In genomic region chr2:133495443-133495842, GRCm38 (mm10) we compare ENCODE assay signal across 17 mouse cellular contexts. TPM values are rescaled to one million over a fixed set of nuclear protein-coding genes. Genes with fewer than 3 reads are reported as not detected.
DNase-seq lines count a peak whose midpoint lies in the region; ATAC-seq and TF ChIP-seq lines count a peak whose summit lies in the region.
"Had no signal": no experiment of that assay in that cellular context is flagged by ENCODE, and none has a peak within 500 bp of the region (broad histone marks: within the 10 kb centered on the region; RNA-seq: fewer than 3 reads in every experiment).

No protein-coding gene starts in this region.

- no peak overlapping the region for H3K27ac ChIP-seq in kidney, adult 2 months (ENCODE audit: insufficient read depth, low read depth, low read length)
- H3K27ac ChIP-seq in brown adipose tissue, adult 24 weeks (replicated peaks; ENCODE audit: low read depth, low read length): peak overlapping the region; percentile 60
- H3K27ac ChIP-seq in liver, postnatal 0 days (ENCODE audit: low read depth): no peak overlapping the region
- H3K27ac ChIP-seq: hindbrain, embryonic 14.5 days; kidney, embryonic 15.5 days; limb, embryonic 15.5 days had no signal

- peak; percentile 54 for ATAC-seq in liver, postnatal 0 days
- ATAC-seq: forebrain, postnatal 0 days had no signal

- H3K9ac ChIP-seq in liver, postnatal 0 days (replicated peaks): no peak overlapping the region
- H3K9ac ChIP-seq: forebrain, postnatal 0 days; hindbrain, embryonic 14.5 days; kidney, embryonic 15.5 days; limb, embryonic 15.5 days had no signal

- H3K9me3 ChIP-seq in liver, postnatal 0 days (ENCODE audit: low read length): no peaks in the 10 kb centered on the region
- H3K9me3 ChIP-seq: kidney, embryonic 15.5 days; limb, embryonic 15.5 days; megakaryocyte, embryonic 14.5 days had no signal

- TF ChIP-seq EP300 in liver, postnatal 0 days (IDR thresholded peaks at IDR 0.05; ENCODE audit: low read depth): peak; percentile 85

- no peak for TF ChIP-seq POLR2A in kidney, adult 2 months (IDR thresholded peaks at IDR 0.05; ENCODE audit: low read depth, low read length)

- no peak overlapping the region for H3K4me2 ChIP-seq in liver, postnatal 0 days (ENCODE audit: low read depth, low read length)
- H3K4me2 ChIP-seq: hindbrain, embryonic 14.5 days; kidney, embryonic 15.5 days; limb, embryonic 15.5 days had no signal

- 55% methylated on average over 3 of the region's 3 CpGs for WGBS in kidney, adult 2 months
- WGBS in liver, postnatal 0 days (ENCODE audit: insufficient replicate concordance): 17% methylated on average over 3 of the region's 3 CpGs

- no peak overlapping the region for H3K4me3 ChIP-seq in kidney, adult 2 months (ENCODE audit: insufficient read depth, low read depth, low read length)
- no peak overlapping the region for H3K4me3 ChIP-seq in brown adipose tissue, adult 24 weeks (ENCODE audit: insufficient read depth, low read depth, low read length)
- H3K4me3 ChIP-seq in liver, postnatal 0 days (ENCODE audit: low read depth, low read length): no peak overlapping the region
- H3K4me3 ChIP-seq: kidney, embryonic 15.5 days; limb, embryonic 15.5 days; megakaryocyte, embryonic 14.5 days had no signal

- H3K36me3 ChIP-seq in kidney, adult 2 months (ENCODE audit: control insufficient read depth, insufficient read depth, low read length): no peaks in the 10 kb centered on the region
- no peaks in the 10 kb centered on the region for H3K36me3 ChIP-seq in liver, postnatal 0 days (replicated peaks; ENCODE audit: insufficient read depth, low read length)
- H3K36me3 ChIP-seq: kidney, embryonic 15.5 days; limb, embryonic 15.5 days had no signal

- H3K27me3 ChIP-seq in kidney, adult 2 months (replicated peaks; ENCODE audit: control insufficient read depth, insufficient read depth, low read length): no peaks in the 10 kb centered on the region
- no peaks in the 10 kb centered on the region for H3K27me3 ChIP-seq in liver, postnatal 0 days (ENCODE audit: insufficient read depth, low read length)
- H3K27me3 ChIP-seq: kidney, embryonic 15.5 days; limb, embryonic 15.5 days; megakaryocyte, embryonic 14.5 days had no signal

- peak; percentile 19 for DNase-seq in kidney, adult 2 months
- DNase-seq in kidney, postnatal 36 days: no peak
- peak; percentile 12 for DNase-seq in heart, adult 8-10 months (ENCODE audit: low spot score)
- DNase-seq in liver, postnatal 0 days: peak; percentile 25
- no peak for DNase-seq in left cerebral cortex, adult 18-20 months (ENCODE audit: low spot score in 2 of 2)
- no peak for DNase-seq in urinary bladder, adult 2 months (ENCODE audit: low spot score)
- DNase-seq: cerebellum, adult 11-12 months; forebrain, postnatal 0 days; gastrocnemius, postnatal 36 days; right cerebral cortex, adult 18-20 months; thymus, postnatal 25 days had no signal

- H3K4me1 ChIP-seq in kidney, adult 2 months (ENCODE audit: control insufficient read depth, insufficient read depth, low read length): 0 out of 2 replicates have a peak, but pooled peaks cover 3% of the 10 kb centered on the region
- H3K4me1 ChIP-seq in brown adipose tissue, adult 24 weeks (ENCODE audit: control insufficient read depth, insufficient read depth, insufficient read length, low read length): peaks cover 3% of the 10 kb centered on the region
- peaks cover 24% of the 10 kb centered on the region for H3K4me1 ChIP-seq in liver, postnatal 0 days (ENCODE audit: insufficient read depth)
- H3K4me1 ChIP-seq: limb, embryonic 15.5 days had no signal

- TF ChIP-seq CTCF in kidney, adult 2 months (conservative IDR thresholded peaks at IDR 0.05; ENCODE audit: insufficient read depth, insufficient read length, low read depth, low read length): no peak
- no peak for TF ChIP-seq CTCF in liver, postnatal 0 days (IDR thresholded peaks at IDR 0.05; ENCODE audit: low read depth)

RNA-seq across cellular contexts. Expression of gene Bmp2, which starts 56.5 kb away (rescaled TPM):
- 1.3 and 2.1 TPM in 2 replicates for polyA plus RNA-seq in kidney, adult 2 months (2012; rRNA removed)
- 0.75 and 0.96 TPM in 2 replicates for polyA plus RNA-seq in brown adipose tissue, adult 24 weeks (2012; ENCODE audit: insufficient read depth, insufficient read length, missing spikeins)
- total RNA-seq in heart, adult 8-10 months (2022): 1 to 10 TPM; 1.0 to 1.3 (median 1.2) TPM
- polyA plus RNA-seq in liver, postnatal 0 days (2015; fragmentation: Nextera tagmentation; extraction: Ambion mirVana): 5.6 and 5.7 TPM in 2 replicates
- total RNA-seq in left cerebral cortex, adult 18-20 months (2021): 1 to 10 TPM; 2.2 to 3.2 TPM
- 22.2 and 23.4 TPM in 2 replicates for polyA plus RNA-seq in urinary bladder, adult 2 months (2012; rRNA removed)
- total RNA-seq: neutrophil, adult 5-6 weeks had no signal

Comparison
In these comparisons a context has a peak if more than half of its experiments do, and no peak if none do; other contexts are left out.
1. DNase-seq: peak in kidney, adult 2 months (single experiment), heart, adult 8-10 months (single experiment) and liver, postnatal 0 days (single experiment); none in kidney, postnatal 36 days (0 of 2), left cerebral cortex, adult 18-20 months (0 of 2) and urinary bladder, adult 2 months (single experiment).